ENCODE assay signal across 9 mouse cellular contexts in genomic region chr10:103029132-103029729, GRCm38 (mm10). TPM values are rescaled to one million over a fixed set of nuclear protein-coding genes. Genes with fewer than 3 reads are reported as not detected.
A peak's percentile ranks its signal among the peaks of the same experiment; 100 is the strongest.
DNase-seq lines count a peak whose midpoint lies in the region; ATAC-seq lines count a peak whose summit lies in the region.
"Had no signal": no experiment of that assay in that cellular context is flagged by ENCODE, and none has a peak within 500 bp of the region (broad histone marks: within the 10 kb centered on the region; RNA-seq: fewer than 3 reads in every experiment).

No protein-coding gene starts in this region.

- DNase-seq in heart, postnatal 36 days, result no peak
- peak; percentile 6 for DNase-seq in right cerebral cortex, postnatal 25 days
- no peak for DNase-seq in right cerebral cortex, postnatal 14 days
- DNase-seq in induced T-regulatory cell, adult 2 months (ENCODE audit: low read depth), result peak; percentile 2
- DNase-seq in retina, embryonic 14.5 days (ENCODE audit: low spot score), result peak; percentile 23
- DNase-seq in gastrocnemius, postnatal 25 days, result no peak
- no peak for DNase-seq in spleen, postnatal 4 days (ENCODE audit: low spot score in 2 of 2)
- DNase-seq: layer of hippocampus, postnatal 36 days had no signal

- WGBS in heart, embryonic 16.5 days, result 3% methylated on average over 23 of the region's 23 CpGs

- no peak for ATAC-seq in heart, embryonic 16.5 days (replicated peaks; ENCODE audit: extremely low read depth, insufficient read depth, low FRiP score)

- peak overlapping the region; percentile 83; the same call in 1 of the 2 replicates for H3K4me2 ChIP-seq in heart, embryonic 16.5 days (ENCODE audit: low read depth, low read length)

- no peak overlapping the region for H3K27ac ChIP-seq in heart, embryonic 16.5 days (ENCODE audit: low read length)

- no peaks in the 10 kb centered on the region for H3K4me1 ChIP-seq in heart, embryonic 16.5 days (ENCODE audit: control insufficient read depth, insufficient read depth, low read length)

- no peak overlapping the region for H3K9ac ChIP-seq in heart, embryonic 16.5 days (ENCODE audit: low read length)

- H3K27me3 ChIP-seq in heart, embryonic 16.5 days (ENCODE audit: control insufficient read depth, insufficient read depth, low read length), result peaks cover 61% of the 10 kb centered on the region

- no peaks in the 10 kb centered on the region for H3K36me3 ChIP-seq in heart, embryonic 16.5 days (ENCODE audit: control insufficient read depth, insufficient read depth)

- intact Hi-C loops in heart, postnatal 36 days (cut with DNase I), result no loop called here

- no peaks in the 10 kb centered on the region for H3K9me3 ChIP-seq in heart, embryonic 16.5 days (replicated peaks; ENCODE audit: control insufficient read depth, low read length)

- peak overlapping the region; percentile 59 for H3K4me3 ChIP-seq in heart, embryonic 16.5 days (ENCODE audit: low read length)

RNA-seq across cellular contexts. Expression of gene Alx1, which starts 0.8 kb away (rescaled TPM):
- 0.20 and 0.55 TPM in 2 replicates for polyA plus RNA-seq in heart, embryonic 16.5 days (2015; fragmentation: Nextera tagmentation; extraction: Ambion mirVana)
- not detected for total RNA-seq in heart, postnatal 36 days (2021)
- not detected for total RNA-seq in gastrocnemius, postnatal 25 days (2021)

Comparison
In these comparisons a context has a peak if more than half of its experiments do, and no peak if none do; other contexts are left out.
1. DNase-seq: peak in right cerebral cortex, postnatal 25 days (single experiment), induced T-regulatory cell, adult 2 months (single experiment) and retina, embryonic 14.5 days (single experiment); none in heart, postnatal 36 days (0 of 2), right cerebral cortex, postnatal 14 days (single experiment), gastrocnemius, postnatal 25 days (single experiment) and spleen, postnatal 4 days (0 of 2).